Mouse (Mus musculus): Measurements from ENCODE around the gene Nat8f5. TPM values are rescaled to one million over a fixed set of nuclear protein-coding genes. Genes with fewer than 3 reads are reported as not detected.
A peak's percentile ranks its signal among the peaks of the same experiment; 100 is the strongest.
"Not testable (repeated sequence)": the region's sequence is repeated elsewhere in the genome, so short reads cannot be mapped to it uniquely, and the experiment has no call there.

Nat8f5 gene
- polyA plus RNA-seq, 1 experiment from 2014 or later, result not detected

GRCm38 (mm10) chr6:85839982-85840381, 19.2 kb upstream of the Nat8f5 start:
- Histone ChIP-seq H3K27ac (replicated peaks; ENCODE audit: low read depth, low read length) (no peak overlapping the region), H3K9me3 (ENCODE audit: control insufficient read depth, low read length) (no peaks in the 10 kb centered on the region), H3K27me3 (ENCODE audit: control insufficient read depth, insufficient read depth, low read length) (no peaks in the 10 kb centered on the region), H3K4me2 (ENCODE audit: low read length) (no peak overlapping the region), H3K4me3 (replicated peaks; ENCODE audit: low read depth, low read length) (no peak overlapping the region), H3K36me3 (ENCODE audit: control insufficient read depth, insufficient read depth, low read length) (no peaks in the 10 kb centered on the region), H3K4me1 (ENCODE audit: control insufficient read depth, insufficient read depth, low read length) (no peaks in the 10 kb centered on the region), H3K9ac (replicated peaks; ENCODE audit: low read length) (no peak overlapping the region)
- no peak for ATAC-seq (ENCODE audit: low FRiP score, low TSS enrichment)
- 31% methylated on average over 4 of the region's 4 CpGs for WGBS
- DNase-seq, result peak; percentile 41

GRCm38 (mm10) chr6:85838674-85839073, 17.9 kb upstream of the Nat8f5 start:
- ATAC-seq (ENCODE audit: low FRiP score, low TSS enrichment), result no peak
- H3K36me3 ChIP-seq (ENCODE audit: control insufficient read depth, insufficient read depth, low read length), result no peaks in the 10 kb centered on the region
- no peak overlapping the region for H3K27ac ChIP-seq (replicated peaks; ENCODE audit: low read depth, low read length)
- no peak overlapping the region for H3K4me2 ChIP-seq (ENCODE audit: low read length)
- no peak overlapping the region for H3K4me3 ChIP-seq (replicated peaks; ENCODE audit: low read depth, low read length)
- H3K27me3 ChIP-seq (ENCODE audit: control insufficient read depth, insufficient read depth, low read length), result no peaks in the 10 kb centered on the region
- H3K4me1 ChIP-seq (ENCODE audit: control insufficient read depth, insufficient read depth, low read length), result no peaks in the 10 kb centered on the region
- H3K9me3 ChIP-seq (ENCODE audit: control insufficient read depth, low read length), result no peaks in the 10 kb centered on the region
- H3K9ac ChIP-seq (replicated peaks; ENCODE audit: low read length), result no peak overlapping the region
- no peak for DNase-seq
- 58% methylated on average over 8 of the region's 8 CpGs for WGBS

- H3K27ac ChIP-seq (replicated peaks; ENCODE audit: low read depth, low read length); H3K36me3 ChIP-seq (ENCODE audit: control insufficient read depth, insufficient read depth, low read length); H3K27me3 ChIP-seq (ENCODE audit: control insufficient read depth, insufficient read depth, low read length); H3K9ac ChIP-seq (replicated peaks; ENCODE audit: low read length); H3K4me1 ChIP-seq (ENCODE audit: control insufficient read depth, insufficient read depth, low read length); H3K4me3 ChIP-seq (replicated peaks; ENCODE audit: low read depth, low read length); H3K9me3 ChIP-seq (ENCODE audit: control insufficient read depth, low read length); H3K4me2 ChIP-seq (ENCODE audit: low read length); ATAC-seq (ENCODE audit: low FRiP score, low TSS enrichment): not testable (repeated sequence)
- DNase-seq, result peak; percentile 63
- 10% methylated on average over 12 of the region's 12 CpGs for WGBS
These were observed 16.5 kb upstream of the Nat8f5 start for GRCm38 (mm10) chr6:85837307-85837706.

- H3K9me3 ChIP-seq (ENCODE audit: control insufficient read depth, low read length); H3K4me3 ChIP-seq (replicated peaks; ENCODE audit: low read depth, low read length); H3K9ac ChIP-seq (replicated peaks; ENCODE audit: low read length); H3K4me1 ChIP-seq (ENCODE audit: control insufficient read depth, insufficient read depth, low read length); H3K4me2 ChIP-seq (ENCODE audit: low read length); H3K27ac ChIP-seq (replicated peaks; ENCODE audit: low read depth, low read length); ATAC-seq (ENCODE audit: low FRiP score, low TSS enrichment); H3K36me3 ChIP-seq (ENCODE audit: control insufficient read depth, insufficient read depth, low read length); H3K27me3 ChIP-seq (ENCODE audit: control insufficient read depth, insufficient read depth, low read length): not testable (repeated sequence)
- DNase-seq, result peak; percentile 28
- 18% methylated on average over 9 of the region's 9 CpGs for WGBS
These were observed 16.1 kb upstream of the Nat8f5 start for GRCm38 (mm10) chr6:85836827-85837226.

- DNase-seq; H3K4me1 ChIP-seq (ENCODE audit: control insufficient read depth, insufficient read depth, low read length); H3K4me2 ChIP-seq (ENCODE audit: low read length); H3K4me3 ChIP-seq (replicated peaks; ENCODE audit: low read depth, low read length); H3K9me3 ChIP-seq (ENCODE audit: control insufficient read depth, low read length); ATAC-seq (ENCODE audit: low FRiP score, low TSS enrichment); H3K27ac ChIP-seq (replicated peaks; ENCODE audit: low read depth, low read length); H3K9ac ChIP-seq (replicated peaks; ENCODE audit: low read length); H3K27me3 ChIP-seq (ENCODE audit: control insufficient read depth, insufficient read depth, low read length); H3K36me3 ChIP-seq (ENCODE audit: control insufficient read depth, insufficient read depth, low read length): not testable (repeated sequence)
- 91% methylated on average over 5 of the region's 5 CpGs for WGBS
These were observed 15.3 kb upstream of the Nat8f5 start for GRCm38 (mm10) chr6:85836098-85836497.

- not testable (repeated sequence) for H3K9ac ChIP-seq (replicated peaks; ENCODE audit: low read length); H3K4me3 ChIP-seq (replicated peaks; ENCODE audit: low read depth, low read length); H3K9me3 ChIP-seq (ENCODE audit: control insufficient read depth, low read length); H3K4me2 ChIP-seq (ENCODE audit: low read length); ATAC-seq (ENCODE audit: low FRiP score, low TSS enrichment); H3K36me3 ChIP-seq (ENCODE audit: control insufficient read depth, insufficient read depth, low read length); H3K27me3 ChIP-seq (ENCODE audit: control insufficient read depth, insufficient read depth, low read length); H3K27ac ChIP-seq (replicated peaks; ENCODE audit: low read depth, low read length); DNase-seq; H3K4me1 ChIP-seq (ENCODE audit: control insufficient read depth, insufficient read depth, low read length)
- WGBS, result 93% methylated on average over 1 of the region's 2 CpGs
These were observed 14.3 kb upstream of the Nat8f5 start for GRCm38 (mm10) chr6:85835104-85835503.

- DNase-seq; H3K9me3 ChIP-seq (ENCODE audit: control insufficient read depth, low read length); H3K4me2 ChIP-seq (ENCODE audit: low read length); H3K27ac ChIP-seq (replicated peaks; ENCODE audit: low read depth, low read length); H3K4me1 ChIP-seq (ENCODE audit: control insufficient read depth, insufficient read depth, low read length); H3K27me3 ChIP-seq (ENCODE audit: control insufficient read depth, insufficient read depth, low read length); H3K4me3 ChIP-seq (replicated peaks; ENCODE audit: low read depth, low read length); H3K9ac ChIP-seq (replicated peaks; ENCODE audit: low read length); H3K36me3 ChIP-seq (ENCODE audit: control insufficient read depth, insufficient read depth, low read length); ATAC-seq (ENCODE audit: low FRiP score, low TSS enrichment): not testable (repeated sequence)
These were observed 13.8 kb upstream of the Nat8f5 start for GRCm38 (mm10) chr6:85834504-85835100.

- Histone ChIP-seq H3K4me3 (replicated peaks; ENCODE audit: low read depth, low read length) (no peak within 1 kb of the TSS), H3K27me3 (ENCODE audit: control insufficient read depth, insufficient read depth, low read length) (no peaks in the 10 kb centered on the region)
- 82% methylated on average over 7 of the region's 7 CpGs for WGBS
These were observed 11.1 kb upstream of the Nat8f5 start, which contains the start of gene Nat8 for GRCm38 (mm10) chr6:85831796-85832321. Gene Nat8 (minus strand): TSS chr6:85832082.

GRCm38 (mm10) chr6:85829462-85829861, 8.7 kb upstream of the Nat8f5 start:
- Histone ChIP-seq H3K9ac (replicated peaks; ENCODE audit: low read length) (no peak overlapping the region), H3K27ac (replicated peaks; ENCODE audit: low read depth, low read length) (no peak overlapping the region), H3K27me3 (ENCODE audit: control insufficient read depth, insufficient read depth, low read length) (no peaks in the 10 kb centered on the region), H3K9me3 (ENCODE audit: control insufficient read depth, low read length) (no peaks in the 10 kb centered on the region), H3K4me2 (ENCODE audit: low read length) (no peak overlapping the region), H3K36me3 (ENCODE audit: control insufficient read depth, insufficient read depth, low read length) (no peaks in the 10 kb centered on the region), H3K4me3 (replicated peaks; ENCODE audit: low read depth, low read length) (no peak overlapping the region), H3K4me1 (ENCODE audit: control insufficient read depth, insufficient read depth, low read length) (no peaks in the 10 kb centered on the region)
- DNase-seq (no peak), ATAC-seq (ENCODE audit: low FRiP score, low TSS enrichment) (no peak)
- WGBS, result 59% methylated on average over 1 of the region's 1 CpGs

More at GRCm38 (mm10) chr6:85831796-85832321, 11.1 kb upstream of the Nat8f5 start, which contains the start of gene Nat8:
- no peak within 1 kb of the TSS for H3K4me2 ChIP-seq (ENCODE audit: low read length)
- ATAC-seq (ENCODE audit: low FRiP score, low TSS enrichment) (no peak), DNase-seq (no peak)
- H3K27ac ChIP-seq (replicated peaks; ENCODE audit: low read depth, low read length), result no peak within 1 kb of the TSS
- H3K9me3 ChIP-seq (ENCODE audit: control insufficient read depth, low read length), result no peaks in the 10 kb centered on the region
- H3K36me3 ChIP-seq (ENCODE audit: control insufficient read depth, insufficient read depth, low read length), result no peaks in the 10 kb centered on the region
- no peak within 1 kb of the TSS for H3K9ac ChIP-seq (replicated peaks; ENCODE audit: low read length)
- H3K4me1 ChIP-seq (ENCODE audit: control insufficient read depth, insufficient read depth, low read length), result no peaks in the 10 kb centered on the region
